2 mouse cellular contexts compared by ENCODE assay signal in the genomic region with DNA sequence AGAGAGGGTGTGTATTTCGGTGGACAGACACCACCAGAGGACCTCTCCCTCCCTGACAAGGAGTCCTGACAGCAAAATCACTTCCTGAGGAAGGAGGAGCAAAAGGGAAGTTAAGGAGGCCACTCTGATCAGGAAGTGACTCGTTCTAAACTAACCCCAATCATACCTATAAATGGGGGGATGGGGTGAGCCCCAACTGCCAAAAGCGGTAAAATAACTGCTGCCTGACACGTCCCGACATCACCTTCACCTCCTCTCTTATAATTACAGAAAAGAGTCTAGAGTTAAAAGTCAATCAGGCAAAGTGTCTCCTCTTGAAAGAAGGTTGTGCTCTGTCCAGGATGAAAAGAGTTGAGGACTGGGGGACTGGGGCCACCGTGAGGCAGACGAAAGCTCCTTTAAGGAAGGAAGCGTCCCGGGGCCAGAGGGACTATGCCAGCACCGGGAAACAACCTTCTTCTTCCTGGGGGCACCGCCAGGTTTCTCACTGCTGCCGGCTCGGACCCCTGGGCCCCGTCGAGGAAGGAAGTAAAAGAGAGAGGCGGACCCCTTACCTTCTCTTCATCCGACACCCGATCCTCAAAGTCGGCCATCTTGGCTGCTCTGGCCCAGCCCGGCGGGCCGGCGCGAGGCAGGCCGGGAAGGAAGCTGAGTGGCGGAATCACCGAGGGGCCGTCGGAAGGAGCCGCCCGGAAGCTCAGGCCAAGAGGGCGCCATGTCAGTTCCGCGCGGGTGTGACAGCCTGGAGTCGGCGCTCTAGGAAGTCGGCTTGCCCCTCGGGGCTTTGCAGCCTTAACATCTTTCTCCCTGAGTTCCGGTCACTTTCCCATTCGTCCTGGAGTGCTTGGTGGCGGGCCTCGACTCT.
TF ChIP-seq lines count a peak whose summit lies in the region.

A gene (plus strand): TSS at position 220 of the 865 bp plus-strand sequence.
A gene (minus strand): TSS at position 720 of the 865 bp plus-strand sequence.

TF ChIP-seq in C2C12, 6 proteins besides CTCF, POLR2A, EP300 and RAD21 (continued from another document):
- no peak for TF ChIP-seq MAX (IDR thresholded peaks at IDR 0.05)
- TF ChIP-seq MYOG (IDR thresholded peaks at IDR 0.05; ENCODE audit: control insufficient read depth, extremely low read depth, insufficient read length), result no peak
- no peak for TF ChIP-seq CEBPB (IDR thresholded peaks at IDR 0.05; ENCODE audit: low read depth)
- TF ChIP-seq USF1 (IDR thresholded peaks at IDR 0.05; ENCODE audit: low read depth), result no peak
- no peak for TF ChIP-seq MYOD1 (IDR thresholded peaks at IDR 0.05; ENCODE audit: control insufficient read depth, insufficient read length, low read depth)

TF ChIP-seq in myocyte, 11 proteins besides CTCF, POLR2A, EP300 and RAD21 (continued from another document):
- peak; percentile 88 for TF ChIP-seq POLR2AphosphoS2 (IDR thresholded peaks at IDR 0.05; ENCODE audit: insufficient read length, low read depth)
